Mouse (Mus musculus) G1E-ER4 (cell line): Measurements from ENCODE around the gene Iqcf4. TPM values are rescaled to one million over a fixed set of nuclear protein-coding genes. Genes with fewer than 3 reads are reported as not detected.

Experiments
- GATA1 ChIP-seq: IDR thresholded peaks from one replicate; pipeline ENCODE4 v1.8.0; 2012; ENCODE audit warnings: low read length, inconsistent platforms
- polyA plus RNA-seq: library from polyadenylated mRNA; stranded (reverse); fragments of >175 nt; gene quantifications from 2 replicates; pipeline ENCODE4 v1.2.3, GENCODE M21; 2012

The Iqcf4 gene
- not detected in 2 replicates for polyA plus RNA-seq

- no peak for TF ChIP-seq GATA1
These were observed at the start of gene Iqcf4 for GRCm38 (mm10) chr9:106570896-106571295. Iqcf4 (minus strand) TSS chr9:106570996.

GRCm38 (mm10) chr9:106617496-106617895 is 46.7 kb upstream of the Iqcf4 start:
- TF ChIP-seq GATA1: no peak

GRCm38 (mm10) chr9:106616306-106616705 is 45.5 kb upstream of the Iqcf4 start:
- TF ChIP-seq GATA1: no peak

GRCm38 (mm10) chr9:106614616-106615015 is 43.8 kb upstream of the Iqcf4 start:
- TF ChIP-seq GATA1: no peak

GRCm38 (mm10) chr9:106613951-106614350 is 43.2 kb upstream of the Iqcf4 start:
- TF ChIP-seq GATA1: no peak

GRCm38 (mm10) chr9:106610727-106611126 is 39.9 kb upstream of the Iqcf4 start:
- TF ChIP-seq GATA1: no peak

GRCm38 (mm10) chr9:106600546-106600945 is 29.8 kb upstream of the Iqcf4 start:
- no peak for TF ChIP-seq GATA1

GRCm38 (mm10) chr9:106598466-106598865 is 27.7 kb upstream of the Iqcf4 start:
- no peak for TF ChIP-seq GATA1

GRCm38 (mm10) chr9:106595836-106596235 is 25.0 kb upstream of the Iqcf4 start:
- no peak for TF ChIP-seq GATA1

- TF ChIP-seq GATA1: no peak
These were observed 21.4 kb upstream of the Iqcf4 start for GRCm38 (mm10) chr9:106592158-106592557.

GRCm38 (mm10) chr9:106582552-106582951 is 11.8 kb upstream of the Iqcf4 start:
- TF ChIP-seq GATA1: no peak

GRCm38 (mm10) chr9:106580016-106580415 is 9.2 kb upstream of the Iqcf4 start:
- TF ChIP-seq GATA1: no peak

- TF ChIP-seq GATA1: no peak
These were observed 5.3 kb upstream of the Iqcf4 start for GRCm38 (mm10) chr9:106576112-106576511.

GRCm38 (mm10) chr9:106573366-106573765 is 2.6 kb upstream of the Iqcf4 start:
- no peak for TF ChIP-seq GATA1

- no peak for TF ChIP-seq GATA1
These were observed 1.4 kb upstream of the Iqcf4 start for GRCm38 (mm10) chr9:106572186-106572585.

- TF ChIP-seq GATA1: no peak
These were observed 4.4 kb downstream of the Iqcf4 start for GRCm38 (mm10) chr9:106566437-106566836.

GRCm38 (mm10) chr9:106564025-106564424 is 6.8 kb downstream of the Iqcf4 start:
- no peak for TF ChIP-seq GATA1

GRCm38 (mm10) chr9:106562291-106562690 is 8.5 kb downstream of the Iqcf4 start:
- TF ChIP-seq GATA1: no peak
